Mouse (Mus musculus) MEL (cell line): ENCODE measurements at regions not wholly inside any gene's neighbourhood (a gene's known extent, or its start where the extent isn't known, plus 50 kb on each side); places are given as distances from the start of the nearest gene placed in this dataset.

Experiments
- E2F4 ChIP-seq: IDR thresholded peaks from 2 replicates; pipeline ENCODE4 v1.6.1; 2011; ENCODE audit warnings: low read depth, low read length, improper control_type of control experiment, borderline replicate concordance
- EP300 ChIP-seq, 2 experiments: IDR thresholded peaks; 2 replicates each; pipeline ENCODE4 v1.6.1; 2011; ENCODE audit warnings: improper control_type of control experiment in 2 of 2, low read length in 2 of 2, low read depth in 1 of 2, mild to moderate bottlenecking in 1 of 2
- GABPA ChIP-seq: IDR thresholded peaks from 2 replicates; pipeline ENCODE4 v1.6.1; 2012; ENCODE audit warnings: low read depth, mild to moderate bottlenecking, inconsistent platforms, low read length, improper control_type of control experiment, moderate library complexity
- GATA1 ChIP-seq: IDR thresholded peaks from 2 replicates; pipeline ENCODE4 v1.6.1; 2011; ENCODE audit warnings: low read depth, low read length, improper control_type of control experiment
- HCFC1 ChIP-seq: IDR thresholded peaks from 2 replicates; pipeline ENCODE4 v1.6.1; 2012; ENCODE audit warnings: low read depth, mild to moderate bottlenecking, inconsistent platforms, low read length, improper control_type of control experiment, moderate library complexity
- NELFE ChIP-seq: IDR thresholded peaks from 2 replicates; pipeline ENCODE4 v1.6.1; 2011; ENCODE audit warnings: low read depth, low read length, improper control_type of control experiment
- POLR2A ChIP-seq, 2 experiments: IDR thresholded peaks; 2 replicates each; pipeline ENCODE4 v1.6.1; 2011 to 2012; ENCODE audit warnings: low read length in 2 of 2, mild to moderate bottlenecking in 2 of 2, control low read depth in 1 of 2, improper control_type of control experiment in 1 of 2, low read depth in 1 of 2, moderate library complexity in 1 of 2; ENCODE audit not compliant: control insufficient read depth in 1 of 2, insufficient read depth in 1 of 2, poor library complexity in 1 of 2
- RCOR1 ChIP-seq: IDR thresholded peaks from 2 replicates; pipeline ENCODE4 v1.6.1; 2012; ENCODE audit warnings: low read depth, mild to moderate bottlenecking, inconsistent platforms, low read length, improper control_type of control experiment
- TBP ChIP-seq: IDR thresholded peaks from 2 replicates; pipeline ENCODE4 v1.8.0; 2011; ENCODE audit warnings: low read depth, low read length, improper control_type of control experiment
- TCF12 ChIP-seq: IDR thresholded peaks from 2 replicates; pipeline ENCODE4 v1.6.1; 2014; ENCODE audit warnings: low read depth, mild to moderate bottlenecking, inconsistent platforms, low read length, improper control_type of control experiment, moderate library complexity
- USF1 ChIP-seq: IDR thresholded peaks from 2 replicates; pipeline ENCODE4 v1.6.1; 2014; ENCODE audit warnings: low read depth, mild to moderate bottlenecking, inconsistent platforms, low read length, improper control_type of control experiment, moderate library complexity
- ZC3H11A ChIP-seq: IDR thresholded peaks from 2 replicates; pipeline ENCODE4 v1.6.1; 2012; ENCODE audit warnings: low read depth, mild to moderate bottlenecking, inconsistent platforms, low read length, improper control_type of control experiment
- ZKSCAN1 ChIP-seq: IDR thresholded peaks from 2 replicates; pipeline ENCODE4 v1.6.1; 2012; ENCODE audit warnings: low read depth, mild to moderate bottlenecking, inconsistent platforms, low read length, improper control_type of control experiment, moderate library complexity
- ZNF384 ChIP-seq: IDR thresholded peaks from 2 replicates; pipeline ENCODE4 v1.6.1; 2012; ENCODE audit warnings: low read depth, mild to moderate bottlenecking, inconsistent platforms, low read length, improper control_type of control experiment

GRCm38 (mm10) chr13:69066636-69067035 is 67.3 kb upstream of the Adcy2 start:
- TF ChIP-seq GABPA (no peak), NELFE (no peak), POLR2A (IDR thresholded peaks at IDR 0.05; ENCODE audit: control insufficient read depth in 1 of 2, insufficient read depth in 1 of 2, low read depth in 1 of 2, low read length in 2 of 2, poor library complexity in 1 of 2) (no peak), E2F4 (no peak), TCF12 (no peak), EP300 (IDR thresholded peaks at IDR 0.05; ENCODE audit: low read depth in 1 of 2, low read length in 2 of 2) (no peak), ZKSCAN1 (no peak), HCFC1 (no peak), TBP (no peak), GATA1 (no peak), ZNF384 (no peak), RCOR1 (no peak), ZC3H11A (no peak), USF1 (no peak)
